Mouse (Mus musculus) erythroid progenitor cell, adult 5-6 weeks (primary cell): Measurements from ENCODE around the gene Mas1. TPM values are rescaled to one million over a fixed set of nuclear protein-coding genes. Genes with fewer than 3 reads are reported as not detected.

Source experiments
- ATAC-seq: replicated peaks from 2 replicates; pipeline ENCODE4 v1.8.0; 2016; ENCODE audit warnings: moderate number of reproducible peaks, mild to moderate bottlenecking, moderate TSS enrichment, inconsistent platforms; ENCODE audit not compliant: poor library complexity, low FRiP score, severe bottlenecking
- total RNA-seq, 2 experiments: library from RNA; stranded (forward) in 1 of 2; stranded (reverse) in 1 of 2; fragments of 150-400 nt in 1 of 2; fragments of 186-747, 209-891 nt in 1 of 2; gene quantifications; 2 replicates each; pipeline versions ENCODE4 v1.2.3 to v1.2.4; 2015 to 2017; ENCODE audit warnings: low replicate concordance in 2 of 2

Gene Mas1
- total RNA-seq, 2 experiments from 2014 or later = not detected

GRCm38 (mm10) chr17:12880178-12880577 lies 12.2 kb upstream of the Mas1 start:
- peak; percentile 75 for ATAC-seq

- ATAC-seq = no peak
Observed at GRCm38 (mm10) chr17:12875734-12876133, 7.8 kb upstream of the Mas1 start, which contains the start of gene Mrgprh. Gene Mrgprh (plus strand): TSS chr17:12876034.

- no peak for ATAC-seq
Observed at GRCm38 (mm10) chr17:12872275-12873028, 4.5 kb upstream of the Mas1 start.

GRCm38 (mm10) chr17:12868640-12869039 lies 697 bp upstream of the Mas1 start:
- no peak for ATAC-seq

- no peak for ATAC-seq
Observed at GRCm38 (mm10) chr17:12866853-12867252, 1.1 kb downstream of the Mas1 start.

- no peak for ATAC-seq
Observed at GRCm38 (mm10) chr17:12865407-12865806, 2.5 kb downstream of the Mas1 start.

- no peak for ATAC-seq
Observed at GRCm38 (mm10) chr17:12864111-12864510, 3.8 kb downstream of the Mas1 start.

- ATAC-seq = no peak
Observed at GRCm38 (mm10) chr17:12859006-12859520, 8.9 kb downstream of the Mas1 start.

- no peak for ATAC-seq
Observed at GRCm38 (mm10) chr17:12858072-12858471, 9.9 kb downstream of the Mas1 start.

- no peak for ATAC-seq
Observed at GRCm38 (mm10) chr17:12857395-12857794, 10.5 kb downstream of the Mas1 start.

- no peak for ATAC-seq
Observed at GRCm38 (mm10) chr17:12854386-12854785, 13.6 kb downstream of the Mas1 start.

GRCm38 (mm10) chr17:12853821-12854220 lies 14.1 kb downstream of the Mas1 start:
- ATAC-seq = no peak

GRCm38 (mm10) chr17:12851689-12852088 lies 16.3 kb downstream of the Mas1 start:
- ATAC-seq = no peak

- ATAC-seq = no peak
Observed at GRCm38 (mm10) chr17:12849778-12850382, 18.1 kb downstream of the Mas1 start.

- no peak for ATAC-seq
Observed at GRCm38 (mm10) chr17:12847736-12848135, 20.2 kb downstream of the Mas1 start.

GRCm38 (mm10) chr17:12846474-12846873 lies 21.5 kb downstream of the Mas1 start:
- ATAC-seq = no peak

- ATAC-seq = no peak
Observed at GRCm38 (mm10) chr17:12845862-12846261, 22.1 kb downstream of the Mas1 start.

GRCm38 (mm10) chr17:12844540-12844939 lies 23.4 kb downstream of the Mas1 start:
- no peak for ATAC-seq

GRCm38 (mm10) chr17:12843826-12844225 lies 24.1 kb downstream of the Mas1 start:
- no peak for ATAC-seq

- ATAC-seq = no peak
Observed at GRCm38 (mm10) chr17:12839475-12840267, 28.3 kb downstream of the Mas1 start.
